Mouse (Mus musculus): Measurements from ENCODE around the gene Numa1.
"Not testable (repeated sequence)": the region's sequence is repeated elsewhere in the genome, so short reads cannot be mapped to it uniquely, and the experiment has no call there.

Numa1 gene

GRCm38 (mm10) chr7:101933751-101934240 lies at the start of gene Numa1, which contains the start of gene Lrrc51:
Gene Numa1, plus strand, starts transcription at chr7:101934111.
Gene Lrrc51, minus strand, starts transcription at chr7:101933895.
- in situ Hi-C loops (cut with MboI; ENCODE audit: low pct_unique_long_range_greater_than_20kb in 1 of 2, low sequenced_read_pairs in 2 of 2, unreplicated experiment in 1 of 2), result no loop called here

DNA sequence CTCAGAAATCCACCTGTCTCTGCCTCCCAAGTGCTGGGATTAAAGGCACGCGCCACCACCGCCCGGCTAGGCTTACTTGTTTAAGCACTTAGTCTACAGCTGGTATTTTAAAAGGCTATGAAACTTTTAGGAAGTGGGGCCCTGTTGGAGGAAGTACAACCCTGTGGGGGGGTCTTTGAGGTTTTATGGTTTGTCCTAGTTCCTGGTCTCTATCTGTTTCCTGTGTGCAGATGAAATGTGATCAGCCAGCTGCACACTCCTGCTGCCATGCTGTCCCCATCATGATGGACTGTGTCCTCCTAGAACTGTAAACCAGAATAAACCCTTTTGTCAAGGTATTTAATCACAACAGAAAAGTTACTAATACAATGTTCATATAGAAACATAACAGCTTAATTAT lies 49.8 kb upstream of the Numa1 start:
- in situ Hi-C loops (cut with MboI; ENCODE audit: low pct_unique_long_range_greater_than_20kb in 1 of 2, low sequenced_read_pairs in 2 of 2, unreplicated experiment in 1 of 2), result no loop called here

GRCm38 (mm10) chr7:101886274-101886673 lies 47.6 kb upstream of the Numa1 start:
- in situ Hi-C loops (cut with MboI; ENCODE audit: low pct_unique_long_range_greater_than_20kb in 1 of 2, low sequenced_read_pairs in 2 of 2, unreplicated experiment in 1 of 2), result no loop called here

GRCm38 (mm10) chr7:101888460-101888859 lies 45.5 kb upstream of the Numa1 start:
- in situ Hi-C loops (cut with MboI; ENCODE audit: low pct_unique_long_range_greater_than_20kb in 1 of 2, low sequenced_read_pairs in 2 of 2, unreplicated experiment in 1 of 2), result no loop called here

DNA sequence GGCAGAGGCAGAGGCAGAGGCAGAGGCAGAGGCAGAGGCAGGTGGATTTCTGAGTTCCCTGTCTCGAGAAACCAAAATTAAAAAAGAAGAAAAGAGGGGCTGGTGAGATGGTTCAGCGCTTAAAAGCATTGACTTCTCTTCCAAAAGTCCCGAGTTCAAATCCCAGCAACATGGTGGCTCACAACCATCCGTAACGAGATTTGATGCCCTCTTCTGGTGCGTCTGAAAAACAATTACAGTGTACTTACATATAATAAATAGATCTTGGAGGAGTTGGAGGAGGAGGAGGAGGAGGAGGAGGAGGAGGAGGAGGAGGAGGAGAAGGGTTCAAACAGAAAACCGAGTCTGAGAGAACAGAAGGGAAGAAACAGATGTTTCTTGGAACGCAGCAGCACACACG lies 38.2 kb upstream of the Numa1 start:
- in situ Hi-C loops (cut with MboI; ENCODE audit: low pct_unique_long_range_greater_than_20kb in 1 of 2, low sequenced_read_pairs in 2 of 2, unreplicated experiment in 1 of 2), result no loop called here

DNA sequence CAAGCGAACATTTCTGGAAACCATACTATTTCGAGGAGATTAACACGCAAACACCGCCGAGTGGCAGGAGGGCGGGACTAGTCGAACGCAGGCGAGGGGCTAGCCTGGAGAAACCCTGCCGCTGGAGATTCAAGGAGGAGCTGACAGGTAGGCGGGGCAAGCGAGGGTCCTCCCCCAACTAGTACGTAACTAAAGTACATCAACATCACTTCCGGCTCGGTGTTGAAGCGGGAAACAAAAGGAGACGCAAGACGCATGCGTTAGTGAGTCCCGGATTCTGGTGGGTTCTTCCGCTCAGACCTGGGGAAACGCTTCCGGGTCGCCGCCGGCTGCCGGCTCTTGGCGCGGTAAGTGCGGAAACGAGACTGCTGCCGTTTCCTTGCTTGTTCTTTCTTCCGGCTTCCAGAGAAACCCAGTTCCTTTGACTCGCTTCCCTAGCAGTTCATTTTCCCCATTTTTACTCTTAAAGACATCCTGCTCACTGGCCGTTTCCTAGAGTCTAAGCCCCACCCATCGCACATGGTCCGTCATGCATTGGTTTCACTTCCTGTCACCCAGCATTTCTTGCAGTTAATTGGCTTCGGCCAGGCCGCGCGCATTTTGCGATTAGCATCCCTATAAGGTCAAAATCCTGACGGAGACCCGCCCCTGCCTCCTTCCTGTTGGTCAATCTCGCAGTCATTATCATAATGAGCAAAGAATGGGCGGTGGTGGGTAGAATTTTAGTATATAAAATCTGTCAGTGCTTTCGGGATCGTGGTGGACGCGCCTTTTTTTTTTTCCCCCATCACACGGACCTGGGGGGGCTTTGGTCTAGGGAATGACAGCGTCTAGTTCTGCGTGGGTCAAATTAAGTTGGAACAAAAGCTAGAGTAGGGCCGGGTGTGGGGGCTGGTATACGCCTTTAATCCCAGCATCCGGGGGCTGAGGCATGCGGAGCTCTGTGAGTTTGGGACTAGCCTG lies 37.5 kb upstream of the Numa1 start:
- in situ Hi-C loops (cut with MboI; ENCODE audit: low pct_unique_long_range_greater_than_20kb in 1 of 2, low sequenced_read_pairs in 2 of 2, unreplicated experiment in 1 of 2), result no loop called here

- in situ Hi-C loops (cut with MboI; ENCODE audit: low pct_unique_long_range_greater_than_20kb in 1 of 2, low sequenced_read_pairs in 2 of 2, unreplicated experiment in 1 of 2), result no loop called here
Measured at GRCm38 (mm10) chr7:101900331-101901097, 33.4 kb upstream of the Numa1 start.

DNA sequence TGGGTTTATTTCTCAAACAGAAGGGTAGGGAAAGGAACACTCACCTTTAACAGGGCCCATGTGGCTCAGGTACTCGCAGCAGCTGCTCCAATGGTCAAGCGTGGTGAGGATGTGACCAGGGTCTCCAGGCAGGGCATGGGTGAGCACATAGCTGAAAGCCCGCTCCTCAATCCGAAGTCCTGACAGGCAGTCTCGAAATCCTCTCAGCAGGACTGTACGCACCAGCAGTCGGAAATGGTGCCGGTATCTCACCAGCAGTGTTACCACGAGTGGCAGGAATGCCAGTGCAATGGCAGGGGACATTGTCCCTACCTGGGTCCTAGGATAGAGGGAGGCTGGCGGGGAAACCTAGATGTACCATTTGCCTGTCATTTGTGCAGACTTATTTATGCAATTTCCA lies 31.9 kb upstream of the Numa1 start:
- in situ Hi-C loops (cut with MboI; ENCODE audit: low pct_unique_long_range_greater_than_20kb in 1 of 2, low sequenced_read_pairs in 2 of 2, unreplicated experiment in 1 of 2), result no loop called here

DNA sequence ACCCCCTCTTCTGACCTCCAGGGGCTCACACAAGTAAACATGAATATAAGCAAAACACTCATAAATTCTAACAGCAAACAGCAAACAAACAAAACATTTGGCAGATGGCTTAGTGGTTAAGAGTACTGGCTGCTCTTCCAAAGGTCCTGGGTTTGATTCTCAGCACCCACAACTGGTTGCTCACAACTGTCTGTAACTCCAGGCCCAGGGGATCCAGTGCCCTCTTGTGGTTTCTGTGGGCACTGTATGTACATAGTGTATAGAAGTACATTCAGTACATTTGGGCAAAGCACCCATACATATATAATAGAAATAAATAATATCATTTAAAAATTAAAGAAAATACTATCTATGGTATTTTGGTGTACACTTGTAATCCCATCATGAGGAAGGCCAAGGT lies 31.1 kb upstream of the Numa1 start:
- in situ Hi-C loops (cut with MboI; ENCODE audit: low pct_unique_long_range_greater_than_20kb in 1 of 2, low sequenced_read_pairs in 2 of 2, unreplicated experiment in 1 of 2), result no loop called here

DNA sequence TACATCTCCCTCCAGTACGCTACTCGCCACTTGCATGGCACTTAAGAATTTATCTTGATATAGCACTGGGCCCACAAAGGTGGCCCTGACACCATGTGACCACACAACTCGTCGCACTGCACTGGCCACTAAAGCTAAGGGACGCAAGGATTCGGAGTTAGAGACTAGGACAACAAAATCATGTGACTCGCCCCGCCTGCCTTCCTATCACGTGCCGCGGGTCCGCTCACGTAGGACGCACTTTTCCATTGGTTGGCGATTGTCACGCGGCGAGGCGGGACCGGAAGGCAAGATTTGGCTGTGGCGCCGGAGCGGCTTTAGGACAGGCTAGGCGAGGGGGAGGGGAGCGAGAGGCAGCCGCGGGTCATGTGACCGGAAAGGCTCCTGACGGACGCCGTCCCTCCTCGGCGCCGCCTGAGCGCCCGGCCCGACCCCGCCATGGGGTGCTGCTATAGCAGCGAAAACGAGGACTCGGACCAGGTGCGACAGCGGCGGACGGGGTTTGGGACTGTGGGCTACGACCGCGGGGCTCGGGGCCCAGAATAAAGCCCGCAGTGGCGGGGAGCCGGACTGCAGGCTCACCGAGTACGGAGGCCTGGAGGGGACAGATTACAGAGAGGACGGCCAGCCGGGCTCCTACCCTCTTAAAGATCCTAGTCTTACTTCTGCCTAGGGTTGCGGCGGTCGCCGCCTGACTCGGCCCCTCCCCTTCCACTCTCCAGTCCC lies 28.2 kb upstream of the Numa1 start, which contains the start of gene Lamtor1:
Gene Lamtor1 (plus strand): TSS at position 344 of the 726 bp plus-strand sequence.
- in situ Hi-C loops (cut with MboI; ENCODE audit: low pct_unique_long_range_greater_than_20kb in 1 of 2, low sequenced_read_pairs in 2 of 2, unreplicated experiment in 1 of 2), result no loop called here

DNA sequence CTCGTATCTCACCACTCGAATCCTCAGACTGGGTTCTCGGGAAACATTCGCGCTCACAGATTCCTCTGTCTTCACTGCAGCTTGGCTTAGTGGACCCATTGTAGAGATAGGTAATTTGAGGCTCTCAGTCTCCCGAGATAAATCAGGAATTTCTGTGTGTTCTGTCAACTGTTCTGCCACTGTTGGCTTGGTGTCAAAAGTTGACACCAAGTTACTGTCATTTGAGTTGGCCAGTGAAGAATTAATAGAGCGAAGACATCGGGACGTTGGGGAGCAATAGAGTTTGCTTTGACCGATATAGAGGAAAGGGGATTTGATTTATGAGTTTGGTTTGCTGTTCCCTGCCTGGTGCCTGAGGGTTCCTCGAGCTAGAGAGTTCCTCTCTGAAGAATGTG lies 27.6 kb upstream of the Numa1 start, which contains the start of gene Tomt:
Gene Tomt (minus strand): TSS at position 73 of the 395 bp plus-strand sequence.
- in situ Hi-C loops (cut with MboI; ENCODE audit: low pct_unique_long_range_greater_than_20kb in 1 of 2, low sequenced_read_pairs in 2 of 2, unreplicated experiment in 1 of 2), result no loop called here

DNA sequence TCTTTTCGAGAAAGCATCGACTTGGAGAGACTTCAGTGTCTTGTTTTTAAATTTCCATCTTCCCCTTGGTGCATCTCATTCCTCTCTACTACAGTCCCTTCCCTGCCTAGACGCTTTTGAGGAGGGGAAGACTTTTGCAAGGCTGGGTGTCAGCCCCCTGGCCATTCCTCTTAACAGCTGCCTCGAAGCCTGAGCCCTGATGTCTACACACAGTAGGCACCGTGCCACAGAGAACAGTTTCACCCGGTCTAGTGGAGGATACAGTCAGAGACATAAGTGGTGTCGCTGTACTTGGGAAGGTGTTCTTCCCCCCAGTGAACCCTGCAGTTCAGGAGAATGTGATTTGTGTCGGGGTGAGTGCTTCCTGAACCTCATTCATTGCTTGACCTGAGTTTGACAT lies 27.2 kb upstream of the Numa1 start:
- in situ Hi-C loops (cut with MboI; ENCODE audit: low pct_unique_long_range_greater_than_20kb in 1 of 2, low sequenced_read_pairs in 2 of 2, unreplicated experiment in 1 of 2), result no loop called here

DNA sequence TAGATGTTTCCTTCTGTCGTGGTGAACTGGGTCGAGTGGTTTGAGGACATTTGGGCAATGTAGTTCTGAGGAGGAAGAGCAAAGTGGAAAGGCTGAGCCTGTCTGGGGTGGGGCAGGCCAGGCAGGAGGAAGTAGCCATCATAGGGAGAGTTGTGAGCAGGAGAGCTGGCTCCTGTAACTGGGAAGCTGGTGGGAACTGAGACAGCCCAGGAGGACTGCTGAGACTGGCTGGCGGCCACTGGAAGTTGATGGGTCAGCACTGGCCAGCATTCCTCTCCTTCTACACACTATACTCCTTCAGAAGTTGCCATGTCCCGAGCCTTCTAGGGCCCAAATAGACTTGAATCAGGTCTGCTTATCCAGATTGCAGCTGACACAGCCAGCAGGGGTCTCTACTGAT lies 25.5 kb upstream of the Numa1 start:
- in situ Hi-C loops (cut with MboI; ENCODE audit: low pct_unique_long_range_greater_than_20kb in 1 of 2, low sequenced_read_pairs in 2 of 2, unreplicated experiment in 1 of 2), result no loop called here

GRCm38 (mm10) chr7:101910138-101910537 lies 23.8 kb upstream of the Numa1 start:
- in situ Hi-C loops (cut with MboI; ENCODE audit: low pct_unique_long_range_greater_than_20kb in 1 of 2, low sequenced_read_pairs in 2 of 2, unreplicated experiment in 1 of 2), result loop anchor here in 1 of 2 experiments (10.0 kb wide), 1 partner anchor 125 kb away; no protein-coding TSS in a partner anchor

DNA sequence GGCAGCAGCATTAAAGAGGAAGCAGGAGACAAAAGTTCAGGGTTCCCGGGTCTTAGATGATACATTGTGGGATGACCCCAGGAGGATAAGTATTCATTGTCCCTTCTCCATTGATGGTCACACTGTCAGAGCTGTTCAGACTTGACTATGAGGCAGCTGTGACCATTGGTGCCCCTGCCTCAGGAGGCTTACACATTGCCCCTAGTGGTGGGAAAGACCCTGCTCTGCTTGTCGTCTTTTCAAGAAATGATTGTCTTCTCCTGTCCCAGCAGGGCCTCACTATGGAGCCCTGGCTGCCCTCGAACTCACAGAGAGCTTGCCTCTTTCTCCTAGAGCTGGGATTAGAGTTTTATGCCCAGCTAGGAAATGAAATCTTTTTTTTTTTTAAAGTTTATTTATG lies 21.9 kb upstream of the Numa1 start:
- in situ Hi-C loops (cut with MboI; ENCODE audit: low pct_unique_long_range_greater_than_20kb in 1 of 2, low sequenced_read_pairs in 2 of 2, unreplicated experiment in 1 of 2), result loop anchor here in 1 of 2 experiments (10.0 kb wide), 1 partner anchor 123 kb away; no protein-coding TSS in a partner anchor

DNA sequence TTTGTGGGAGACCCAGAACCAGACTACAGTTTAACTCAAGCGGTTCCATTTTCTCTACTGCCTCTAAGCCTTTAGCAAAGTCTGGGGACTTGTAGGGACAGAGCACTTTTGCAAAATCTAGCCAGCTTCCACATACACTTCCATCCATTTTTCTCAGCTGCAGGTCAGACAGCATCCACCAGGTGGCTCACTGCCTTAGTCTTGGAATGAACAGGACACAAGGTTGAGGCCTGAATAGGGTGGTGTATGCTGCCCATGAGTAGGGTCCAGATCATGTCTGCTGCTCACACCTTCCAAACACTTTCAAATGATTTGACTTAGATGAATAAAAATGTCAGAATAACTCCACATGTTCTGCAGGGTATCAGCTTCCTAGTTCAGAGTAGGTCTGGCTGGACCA lies 15.8 kb upstream of the Numa1 start:
- in situ Hi-C loops (cut with MboI; ENCODE audit: low pct_unique_long_range_greater_than_20kb in 1 of 2, low sequenced_read_pairs in 2 of 2, unreplicated experiment in 1 of 2), result loop anchor here in 1 of 2 experiments (10.0 kb wide), 1 partner anchor 117 kb away; no protein-coding TSS in a partner anchor

DNA sequence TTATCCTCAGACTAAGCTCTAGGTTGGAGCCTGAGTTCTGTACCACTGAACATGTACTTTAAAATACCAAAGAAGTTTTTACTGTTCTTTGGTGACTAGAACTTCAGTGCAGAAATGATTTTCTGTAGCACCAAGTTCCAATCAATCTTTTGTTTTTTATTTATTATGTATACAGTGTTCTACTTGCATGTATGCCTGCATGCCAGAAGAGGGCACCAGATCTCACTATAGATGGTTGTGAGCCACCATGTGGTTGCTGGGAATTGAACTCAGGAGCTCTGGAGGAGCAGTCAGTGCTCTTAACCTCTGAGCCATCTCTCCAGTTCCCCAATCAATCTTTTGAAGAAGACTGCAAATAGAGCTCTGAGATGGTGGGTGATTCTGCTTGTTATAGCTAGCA lies 8.0 kb upstream of the Numa1 start:
- in situ Hi-C loops (cut with MboI; ENCODE audit: low pct_unique_long_range_greater_than_20kb in 1 of 2, low sequenced_read_pairs in 2 of 2, unreplicated experiment in 1 of 2), result not testable (repeated sequence)

DNA sequence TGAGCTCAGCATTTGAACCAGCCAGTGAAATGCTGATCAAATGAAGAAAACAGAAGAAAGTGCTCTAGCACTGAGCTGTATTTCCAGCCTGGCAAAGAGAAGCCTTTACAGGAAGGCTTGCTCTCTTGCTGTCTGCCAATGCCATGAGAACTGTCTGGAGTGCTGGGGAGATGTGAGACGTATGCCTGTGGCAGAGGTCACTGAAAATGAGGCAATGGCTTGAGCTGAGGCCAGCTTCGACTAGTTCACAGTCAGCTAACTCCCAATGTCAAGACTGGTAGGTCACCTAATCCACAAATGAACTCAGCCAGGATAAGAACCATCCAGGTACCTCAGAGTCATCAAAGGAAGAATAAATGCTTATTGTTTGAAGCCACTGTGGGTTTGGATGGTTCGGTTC lies 5.8 kb upstream of the Numa1 start:
- in situ Hi-C loops (cut with MboI; ENCODE audit: low pct_unique_long_range_greater_than_20kb in 1 of 2, low sequenced_read_pairs in 2 of 2, unreplicated experiment in 1 of 2), result no loop called here

All from mouse embryonic stem cell (cell line).